Mouse (Mus musculus): ENCODE measurements around the gene Arid5a. TPM values are rescaled to one million over a fixed set of nuclear protein-coding genes. Genes with fewer than 3 reads are reported as not detected.

The Arid5a gene
- polyA plus RNA-seq, 1 experiment, result 65.8 TPM

GRCm38 (mm10) chr1:36321164-36321563 lies 13.6 kb downstream of the Arid5a start:
- TF ChIP-seq TCF3 (IDR thresholded peaks at IDR 0.05; ENCODE audit: insufficient read length, low read depth) (no peak), REST (IDR thresholded peaks at IDR 0.05; ENCODE audit: insufficient read depth, insufficient read length) (no peak), MYOG (IDR thresholded peaks at IDR 0.05; ENCODE audit: control insufficient read depth in 1 of 3, insufficient read depth in 1 of 3, insufficient read length in 2 of 3, low read depth in 2 of 3) (peak in 1 of 3 experiments; percentile 29), E2F4 (IDR thresholded peaks at IDR 0.05; ENCODE audit: insufficient read depth) (no peak), CEBPB (IDR thresholded peaks at IDR 0.05; ENCODE audit: insufficient read depth, poor library complexity, severe bottlenecking) (no peak), MAX (IDR thresholded peaks at IDR 0.05; ENCODE audit: low read depth) (no peak), TCF12 (IDR thresholded peaks at IDR 0.05; ENCODE audit: insufficient read depth, poor library complexity, severe bottlenecking) (no peak), POLR2AphosphoS2 (IDR thresholded peaks at IDR 0.05; ENCODE audit: insufficient read length, low read depth) (peak; percentile 73), MYOD1 (IDR thresholded peaks at IDR 0.05; ENCODE audit: control insufficient read depth in 1 of 3, insufficient read length in 2 of 3, low read depth in 2 of 3) (peak in 1 of 3 experiments; percentile 28), SRF (IDR thresholded peaks at IDR 0.05; ENCODE audit: control insufficient read depth, insufficient read length, low read depth) (no peak), POLR2A (IDR thresholded peaks at IDR 0.05; ENCODE audit: insufficient read length, low read depth) (peak; percentile 44), USF1 (IDR thresholded peaks at IDR 0.05; ENCODE audit: low read depth) (no peak)
- Histone ChIP-seq H3ac (ENCODE audit: control insufficient read depth, insufficient read length) (no peak overlapping the region), H3K36me3 (ENCODE audit: control insufficient read depth, insufficient read depth) (peaks cover 40% of the 10 kb centered on the region), H3K27me3 (ENCODE audit: control insufficient read depth, insufficient read depth, insufficient read length) (no peaks in the 10 kb centered on the region), H3K79me2 (ENCODE audit: control insufficient read depth, insufficient read depth) (peaks cover 11% of the 10 kb centered on the region), H3K4me3 (no peak overlapping the region), H3K4me2 (ENCODE audit: low read depth) (no peak overlapping the region)

- peak; percentile 71 for TF ChIP-seq POLR2AphosphoS2 (IDR thresholded peaks at IDR 0.05; ENCODE audit: insufficient read length, low read depth)
- peak; percentile 50 for TF ChIP-seq REST (IDR thresholded peaks at IDR 0.05; ENCODE audit: insufficient read depth, insufficient read length)
- peak; percentile 10 for TF ChIP-seq POLR2A (IDR thresholded peaks at IDR 0.05; ENCODE audit: insufficient read length, low read depth)
- TF ChIP-seq USF1 (IDR thresholded peaks at IDR 0.05; ENCODE audit: low read depth), result no peak
- Histone ChIP-seq H3K4me2 (ENCODE audit: low read depth) (no peak overlapping the region), H3K79me2 (ENCODE audit: control insufficient read depth, insufficient read depth) (peaks cover 2% of the 10 kb centered on the region), H3ac (ENCODE audit: control insufficient read depth, insufficient read length) (no peak overlapping the region), H3K36me3 (ENCODE audit: control insufficient read depth, insufficient read depth) (peaks cover 32% of the 10 kb centered on the region), H3K4me3 (no peak overlapping the region), H3K27me3 (ENCODE audit: control insufficient read depth, insufficient read depth, insufficient read length) (no peaks in the 10 kb centered on the region)
Observed at GRCm38 (mm10) chr1:36321829-36322573, 14.5 kb downstream of the Arid5a start.

- TF ChIP-seq POLR2AphosphoS2 (IDR thresholded peaks at IDR 0.05; ENCODE audit: insufficient read length, low read depth), result peak; percentile 63
- TF ChIP-seq REST (IDR thresholded peaks at IDR 0.05; ENCODE audit: insufficient read depth, insufficient read length), result no peak
- Histone ChIP-seq H3K36me3 (ENCODE audit: control insufficient read depth, insufficient read depth) (peaks cover 31% of the 10 kb centered on the region), H3K4me2 (ENCODE audit: low read depth) (no peak overlapping the region), H3ac (ENCODE audit: control insufficient read depth, insufficient read length) (no peak overlapping the region), H3K4me3 (no peak overlapping the region), H3K79me2 (ENCODE audit: control insufficient read depth, insufficient read depth) (no peaks in the 10 kb centered on the region), H3K27me3 (ENCODE audit: control insufficient read depth, insufficient read depth, insufficient read length) (no peaks in the 10 kb centered on the region)
Observed at GRCm38 (mm10) chr1:36323076-36323475, 15.5 kb downstream of the Arid5a start.

GRCm38 (mm10) chr1:36323746-36324448 lies 16.4 kb downstream of the Arid5a start:
- Histone ChIP-seq H3K4me3 (no peak overlapping the region), H3K4me2 (ENCODE audit: low read depth) (no peak overlapping the region), H3ac (ENCODE audit: control insufficient read depth, insufficient read length) (no peak overlapping the region), H3K79me2 (ENCODE audit: control insufficient read depth, insufficient read depth) (no peaks in the 10 kb centered on the region), H3K36me3 (ENCODE audit: control insufficient read depth, insufficient read depth) (peaks cover 28% of the 10 kb centered on the region), H3K27me3 (ENCODE audit: control insufficient read depth, insufficient read depth, insufficient read length) (no peaks in the 10 kb centered on the region)
- TF ChIP-seq REST (IDR thresholded peaks at IDR 0.05; ENCODE audit: insufficient read depth, insufficient read length) (no peak), CEBPB (IDR thresholded peaks at IDR 0.05; ENCODE audit: insufficient read depth, poor library complexity, severe bottlenecking) (no peak), POLR2A (IDR thresholded peaks at IDR 0.05; ENCODE audit: insufficient read length, low read depth) (peak; percentile 16), POLR2AphosphoS2 (IDR thresholded peaks at IDR 0.05; ENCODE audit: insufficient read length, low read depth) (peak; percentile 11)

GRCm38 (mm10) chr1:36325900-36326321 lies 18.4 kb downstream of the Arid5a start:
- Histone ChIP-seq H3K4me3 (no peak overlapping the region), H3K27me3 (ENCODE audit: control insufficient read depth, insufficient read depth, insufficient read length) (no peaks in the 10 kb centered on the region), H3K79me2 (ENCODE audit: control insufficient read depth, insufficient read depth) (no peaks in the 10 kb centered on the region), H3K4me2 (ENCODE audit: low read depth) (peak overlapping the region; percentile 57), H3ac (ENCODE audit: control insufficient read depth, insufficient read length) (no peak overlapping the region), H3K36me3 (ENCODE audit: control insufficient read depth, insufficient read depth) (peaks cover 12% of the 10 kb centered on the region)
- TF ChIP-seq CEBPB (IDR thresholded peaks at IDR 0.05; ENCODE audit: insufficient read depth, poor library complexity, severe bottlenecking) (peak; percentile 95), USF1 (IDR thresholded peaks at IDR 0.05; ENCODE audit: low read depth) (no peak), MYOD1 (IDR thresholded peaks at IDR 0.05; ENCODE audit: control insufficient read depth in 1 of 3, insufficient read length in 2 of 3, low read depth in 2 of 3) (peak in 2 of 3 experiments; percentile 34 to 86), POLR2A (IDR thresholded peaks at IDR 0.05; ENCODE audit: insufficient read length, low read depth) (no peak), TCF12 (IDR thresholded peaks at IDR 0.05; ENCODE audit: insufficient read depth, poor library complexity, severe bottlenecking) (no peak), POLR2AphosphoS2 (IDR thresholded peaks at IDR 0.05; ENCODE audit: insufficient read length, low read depth) (peak; percentile 61), SRF (IDR thresholded peaks at IDR 0.05; ENCODE audit: control insufficient read depth, insufficient read length, low read depth) (no peak), TCF3 (IDR thresholded peaks at IDR 0.05; ENCODE audit: insufficient read length, low read depth) (no peak), MYOG (IDR thresholded peaks at IDR 0.05; ENCODE audit: control insufficient read depth in 1 of 3, insufficient read depth in 1 of 3, insufficient read length in 2 of 3, low read depth in 2 of 3) (peak in 1 of 3 experiments; percentile 68), MAX (IDR thresholded peaks at IDR 0.05; ENCODE audit: low read depth) (peak; percentile 3), E2F4 (IDR thresholded peaks at IDR 0.05; ENCODE audit: insufficient read depth) (no peak), REST (IDR thresholded peaks at IDR 0.05; ENCODE audit: insufficient read depth, insufficient read length) (no peak)

All from myocyte (in vitro differentiated cells).